Mouse (Mus musculus) lung, postnatal 0 days (tissue): ENCODE measurements at regions not wholly inside any gene's neighbourhood (a gene's known extent, or its start where the extent isn't known, plus 50 kb on each side); places are given as distances from the start of the nearest gene placed in this dataset.

Experiments
- CTCF ChIP-seq: IDR thresholded peaks from 2 replicates; pipeline ENCODE4 v1.5.1; 2016; ENCODE audit warnings: antibody characterized with exemption, mild to moderate bottlenecking
- EP300 ChIP-seq: IDR thresholded peaks from 2 replicates; pipeline ENCODE4 v1.6.1; 2016; ENCODE audit warnings: antibody characterized with exemption, mild to moderate bottlenecking, control low read depth

DNA sequence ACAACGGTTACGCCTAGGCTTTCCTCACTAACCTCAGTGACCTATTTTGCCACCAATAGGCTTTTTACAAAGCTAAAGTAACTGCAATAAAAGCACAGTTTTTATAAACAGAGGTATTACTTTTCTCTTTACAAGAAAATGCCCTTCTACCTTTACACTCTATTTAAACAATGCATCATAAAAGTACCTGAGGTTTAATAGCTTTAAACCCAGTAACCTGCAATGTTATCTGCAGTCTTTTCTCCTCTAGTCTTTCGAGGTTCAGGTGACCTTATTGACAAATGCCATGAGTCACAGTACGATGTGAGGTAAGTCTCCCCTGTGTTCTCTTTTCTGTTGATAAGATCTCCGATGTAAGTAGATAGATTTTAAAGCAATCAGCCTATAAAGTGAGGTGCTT, 320.3 kb upstream of the Atp2b1 start:
- TF ChIP-seq CTCF: no peak
- TF ChIP-seq EP300: no peak
